Mouse (Mus musculus) intestine, embryonic 14.5 days (tissue): Measurements from ENCODE around the gene Nt5m. TPM values are rescaled to one million over a fixed set of nuclear protein-coding genes. Genes with fewer than 3 reads are reported as not detected.

Experiments
- ATAC-seq: fragments of 200-750 bp; cut with Nextera tagmentation; replicated peaks from 2 replicates; pipeline ENCODE4 v1.8.0; 2017; ENCODE audit warnings: low read depth, moderate number of reproducible peaks, moderate TSS enrichment, moderate library complexity; ENCODE audit not compliant: low FRiP score, low TSS enrichment
- DNase-seq: peaks from one replicate; pipeline ENCODE4 v3.0.0-alpha.2; 2018; ENCODE audit warnings: low spot score
- H3K27ac ChIP-seq: fragments of 300-500 bp; sonication (generic); 2 replicates; pipeline ENCODE4 v1.5.1; 2014; ENCODE audit warnings: low read depth, mild to moderate bottlenecking, control low read depth
- H3K27me3 ChIP-seq: fragments of 300-500 bp; sonication (generic); replicated peaks from 2 replicates; pipeline ENCODE4 v1.6.1; 2014; ENCODE audit warnings: low read length, control low read depth; ENCODE audit not compliant: control insufficient read depth, insufficient read depth
- H3K36me3 ChIP-seq: fragments of 300-500 bp; sonication (generic); 2 replicates; pipeline ENCODE4 v1.6.1; 2014; ENCODE audit warnings: low read length, control low read depth; ENCODE audit not compliant: control insufficient read depth, insufficient read depth
- H3K4me1 ChIP-seq: fragments of 300-500 bp; sonication (generic); replicated peaks from 2 replicates; pipeline ENCODE4 v1.6.1; 2014; ENCODE audit warnings: low read length, control low read depth, mixed read lengths; ENCODE audit not compliant: control insufficient read depth, insufficient read depth
- H3K4me2 ChIP-seq: fragments of 300-500 bp; sonication (generic); 2 replicates; pipeline ENCODE4 v1.6.1; 2014; ENCODE audit warnings: low read length
- H3K4me3 ChIP-seq: fragments of 300-500 bp; sonication (generic); 2 replicates; pipeline ENCODE4 v1.5.1; 2014; ENCODE audit warnings: low read depth, low read length, control low read depth, mixed read lengths
- H3K9ac ChIP-seq: fragments of 300-500 bp; sonication (generic); 2 replicates; pipeline ENCODE4 v1.6.1; 2014; ENCODE audit warnings: mild to moderate bottlenecking, low read length
- H3K9me3 ChIP-seq: fragments of 300-500 bp; sonication (generic); 2 replicates; pipeline ENCODE4 v1.6.1; 2016; ENCODE audit warnings: low read length, control low read depth; ENCODE audit not compliant: control insufficient read depth
- WGBS: fragments of 180-500 bp; shearing (Covaris S2); extraction: QIAGEN DNeasy Blood & Tissue Kit; methylation state at CpG from one replicate; pipeline ENCODE4 v1.1.7; 2014; 5-methylcytosine and 5-hydroxymethylcytosine counted together
- polyA plus RNA-seq: library from polyadenylated mRNA; unstranded; fragments of >200 nt; fragmentation: Nextera tagmentation; extraction: Ambion mirVana; gene quantifications from 2 replicates; pipeline ENCODE4 v1.2.1, GENCODE M21; 2014

Nt5m gene
- polyA plus RNA-seq, 1 experiment from 2014 or later: 33.8 TPM

GRCm38 (mm10) chr11:59847891-59848884 is 8.9 kb downstream of the Nt5m start:
- Histone ChIP-seq H3K4me2 (peak overlapping the region; percentile 46), H3K36me3 (peaks cover 4% of the 10 kb centered on the region), H3K27ac (peak overlapping the region; percentile 88), H3K27me3 (no peaks in the 10 kb centered on the region), H3K9ac (peak overlapping the region; percentile 74), H3K4me1 (0 out of 2 replicates have a peak, but pooled peaks cover 5% of the 10 kb centered on the region), H3K9me3 (no peaks in the 10 kb centered on the region), H3K4me3 (peak overlapping the region; percentile 75)
- DNase-seq: peak; percentile 87
- WGBS: under 1% methylated on average over 67 of the region's 69 CpGs
- ATAC-seq: peak; percentile 91

- ATAC-seq: no peak
- no peak for DNase-seq
- Histone ChIP-seq H3K9me3 (no peaks in the 10 kb centered on the region), H3K9ac (no peak overlapping the region), H3K4me2 (no peak overlapping the region), H3K27me3 (no peaks in the 10 kb centered on the region), H3K4me3 (no peak overlapping the region), H3K27ac (no peak overlapping the region), H3K4me1 (0 out of 2 replicates have a peak, but pooled peaks cover 5% of the 10 kb centered on the region), H3K36me3 (0 out of 2 replicates have a peak, but pooled peaks cover 9% of the 10 kb centered on the region)
- WGBS: 52% methylated on average over 3 of the region's 3 CpGs
Observed at GRCm38 (mm10) chr11:59852865-59853264, 13.6 kb downstream of the Nt5m start.

GRCm38 (mm10) chr11:59860467-59860866 is 21.2 kb downstream of the Nt5m start:
- Histone ChIP-seq H3K27ac (no peak overlapping the region), H3K4me3 (no peak overlapping the region), H3K4me1 (no peaks in the 10 kb centered on the region), H3K9ac (no peak overlapping the region), H3K27me3 (no peaks in the 10 kb centered on the region), H3K36me3 (peaks cover 12% of the 10 kb centered on the region; the same call in 1 of the 2 replicates), H3K9me3 (no peaks in the 10 kb centered on the region), H3K4me2 (no peak overlapping the region)
- WGBS: 88% methylated on average over 11 of the region's 11 CpGs
- DNase-seq (no peak), ATAC-seq (no peak)

- H3K4me2 ChIP-seq: no peak overlapping the region
- no peak for DNase-seq
- H3K27ac ChIP-seq: no peak overlapping the region
- peaks cover 8% of the 10 kb centered on the region; the same call in 1 of the 2 replicates for H3K36me3 ChIP-seq
- H3K9ac ChIP-seq: no peak overlapping the region
- ATAC-seq: 0 out of 2 replicates have a peak, but pooled peaks have one; percentile 27
- H3K9me3 ChIP-seq: no peaks in the 10 kb centered on the region
- H3K27me3 ChIP-seq: no peaks in the 10 kb centered on the region
- H3K4me1 ChIP-seq: no peaks in the 10 kb centered on the region
- no peak overlapping the region for H3K4me3 ChIP-seq
- 76% methylated on average over 6 of the region's 6 CpGs for WGBS
Observed at GRCm38 (mm10) chr11:59864316-59864715, 25.1 kb downstream of the Nt5m start.

- Histone ChIP-seq H3K36me3 (peaks cover 42% of the 10 kb centered on the region), H3K9ac (no peak overlapping the region), H3K4me2 (no peak overlapping the region), H3K27me3 (no peaks in the 10 kb centered on the region), H3K27ac (no peak overlapping the region), H3K4me1 (no peaks in the 10 kb centered on the region), H3K9me3 (no peaks in the 10 kb centered on the region), H3K4me3 (no peak overlapping the region)
- ATAC-seq (no peak), DNase-seq (no peak)
- 82% methylated on average over 8 of the region's 8 CpGs for WGBS
Observed at GRCm38 (mm10) chr11:59872124-59872523, 32.9 kb downstream of the Nt5m start.

GRCm38 (mm10) chr11:59880031-59880430 is 40.8 kb downstream of the Nt5m start:
- Histone ChIP-seq H3K9ac (no peak overlapping the region), H3K4me2 (no peak overlapping the region), H3K27ac (no peak overlapping the region), H3K27me3 (no peaks in the 10 kb centered on the region), H3K9me3 (no peaks in the 10 kb centered on the region), H3K36me3 (peaks cover 24% of the 10 kb centered on the region), H3K4me3 (no peak overlapping the region), H3K4me1 (peaks cover 1% of the 10 kb centered on the region)
- WGBS: 10% methylated on average over 2 of the region's 2 CpGs
- ATAC-seq (peak; percentile 73), DNase-seq (peak; percentile 86)

- Histone ChIP-seq H3K4me1 (peaks cover 9% of the 10 kb centered on the region; the same call in 1 of the 2 replicates), H3K4me2 (no peak overlapping the region), H3K27ac (peak overlapping the region; percentile 55), H3K4me3 (no peak overlapping the region), H3K36me3 (no peaks in the 10 kb centered on the region), H3K9ac (no peak overlapping the region), H3K9me3 (no peaks in the 10 kb centered on the region), H3K27me3 (no peaks in the 10 kb centered on the region)
- DNase-seq: no peak
- ATAC-seq: no peak
- WGBS: 54% methylated on average over 17 of the region's 17 CpGs
Observed at GRCm38 (mm10) chr11:59885217-59885986, 46.2 kb downstream of the Nt5m start.

- Histone ChIP-seq H3K27me3 (no peaks in the 10 kb centered on the region), H3K9me3 (no peaks in the 10 kb centered on the region), H3K4me3 (no peak overlapping the region), H3K36me3 (no peaks in the 10 kb centered on the region), H3K27ac (no peak overlapping the region), H3K9ac (no peak overlapping the region), H3K4me2 (no peak overlapping the region), H3K4me1 (peaks cover 9% of the 10 kb centered on the region; the same call in 1 of the 2 replicates)
- WGBS: 59% methylated on average over 1 of the region's 1 CpGs
- no peak for ATAC-seq
- no peak for DNase-seq
Observed at GRCm38 (mm10) chr11:59886952-59887351, 47.7 kb downstream of the Nt5m start.
